Mouse (Mus musculus): ENCODE results near the gene Pogk. TPM values are rescaled to one million over a fixed set of nuclear protein-coding genes. Genes with fewer than 3 reads are reported as not detected.

The Pogk gene
- total and polyA plus RNA-seq, 3 experiments, result 11.5 to 14.1 TPM; not detected in 1

GRCm38 (mm10) chr1:166409177-166409700, 424 bp downstream of the Pogk start:
- H3K27ac ChIP-seq (ENCODE audit: control insufficient read depth, low read depth, low read length), result no peak overlapping the region

GRCm38 (mm10) chr1:166403846-166404245, 5.8 kb downstream of the Pogk start:
- TF ChIP-seq ETS1 (IDR thresholded peaks at IDR 0.05; ENCODE audit: low read depth, low read length), result no peak
- TF ChIP-seq TAL1 (IDR thresholded peaks at IDR 0.05; ENCODE audit: low read length), result no peak
- TF ChIP-seq TBP (IDR thresholded peaks at IDR 0.05; ENCODE audit: low read depth, low read length), result no peak
- no peak for TF ChIP-seq MYC (IDR thresholded peaks at IDR 0.05; ENCODE audit: low read depth, low read length)
- no peak for TF ChIP-seq TCF12 (IDR thresholded peaks at IDR 0.05; ENCODE audit: low read depth, low read length)
- TF ChIP-seq MAFK (IDR thresholded peaks at IDR 0.05; ENCODE audit: borderline replicate concordance, low read depth, low read length), result no peak
- no peak for TF ChIP-seq GABPA (IDR thresholded peaks at IDR 0.05; ENCODE audit: low read depth, low read length)
- no peak for TF ChIP-seq CTCF (IDR thresholded peaks at IDR 0.05 in 2 of 3, conservative IDR thresholded peaks at IDR 0.05 in 1 of 3; ENCODE audit: control insufficient read depth in 1 of 3, insufficient read depth in 1 of 3, low read depth in 2 of 3, low read length in 3 of 3, poor library complexity in 1 of 3, severe bottlenecking in 1 of 3)
- TF ChIP-seq BHLHE40 (IDR thresholded peaks at IDR 0.05; ENCODE audit: borderline replicate concordance, low read depth, low read length), result no peak
- TF ChIP-seq E2F4 (IDR thresholded peaks at IDR 0.05; ENCODE audit: borderline replicate concordance, low read depth, low read length), result no peak
- no peak for TF ChIP-seq KAT2A (conservative IDR thresholded peaks at IDR 0.05; ENCODE audit: low read depth, low read length)
- no peak for TF ChIP-seq EP300 (IDR thresholded peaks at IDR 0.05; ENCODE audit: low read depth in 1 of 2, low read length in 2 of 2)
- no peak for TF ChIP-seq MEF2A (IDR thresholded peaks at IDR 0.05; ENCODE audit: extremely low read depth, insufficient replicate concordance, low read depth, low read length, poor library complexity, severe bottlenecking)
- TF ChIP-seq POLR2AphosphoS2 (IDR thresholded peaks at IDR 0.05; ENCODE audit: low read length), result no peak
- TF ChIP-seq USF2 (IDR thresholded peaks at IDR 0.05; ENCODE audit: borderline replicate concordance in 1 of 2, insufficient read depth in 1 of 2, low read depth in 1 of 2, low read length in 2 of 2), result no peak
- TF ChIP-seq HCFC1 (IDR thresholded peaks at IDR 0.05; ENCODE audit: low read depth, low read length), result no peak
- no peak for TF ChIP-seq ZC3H11A (IDR thresholded peaks at IDR 0.05; ENCODE audit: low read depth, low read length)
- no peak for TF ChIP-seq ZKSCAN1 (IDR thresholded peaks at IDR 0.05; ENCODE audit: low read depth, low read length)
- TF ChIP-seq MXI1 (IDR thresholded peaks at IDR 0.05; ENCODE audit: low read depth, low read length), result no peak
- no peaks in the 10 kb centered on the region for H3K79me2 ChIP-seq (ENCODE audit: control insufficient read depth, insufficient read depth, low read length, poor library complexity)
- H3K4me3 ChIP-seq (ENCODE audit: control insufficient read depth in 1 of 2, insufficient read depth in 1 of 2, low read depth in 2 of 2, low read length in 2 of 2), result no peak overlapping the region
- H3K4me1 ChIP-seq (ENCODE audit: control insufficient read depth in 1 of 2, insufficient read depth in 2 of 2, low read length in 2 of 2), result peaks cover 0 to 9% of the 10 kb centered on the region in 2 experiments; a peak in 3 of 4 replicates
- H3K27ac ChIP-seq (ENCODE audit: control insufficient read depth, low read depth, low read length), result no peak overlapping the region
- H3K27me3 ChIP-seq (ENCODE audit: control insufficient read depth in 1 of 2, insufficient read depth in 2 of 2, low read length in 2 of 2), result no peaks in the 10 kb centered on the region
- no peak overlapping the region for H3K9ac ChIP-seq (ENCODE audit: control insufficient read depth, low read depth, low read length, poor library complexity, severe bottlenecking)
- H3K9me3 ChIP-seq (replicated peaks; ENCODE audit: insufficient read depth, low read length), result no peaks in the 10 kb centered on the region
- peaks cover 0 to 3% of the 10 kb centered on the region in 2 experiments; a peak in 3 of 4 replicates for H3K36me3 ChIP-seq (ENCODE audit: control insufficient read depth in 1 of 2, insufficient read depth in 2 of 2, low read length in 2 of 2)
- no peak for DNase-seq (ENCODE audit: low read depth, low spot score)

More at GRCm38 (mm10) chr1:166409177-166409700, 424 bp downstream of the Pogk start:
- Histone ChIP-seq H3K36me3 (ENCODE audit: control insufficient read depth in 1 of 2, insufficient read depth in 2 of 2, low read length in 2 of 2) (peaks cover 0 to 5% of the 10 kb centered on the region in 2 experiments; a peak in 2 of 4 replicates), H3K9me3 (replicated peaks; ENCODE audit: insufficient read depth, low read length) (no peaks in the 10 kb centered on the region; the same call in 1 of the 2 replicates), H3K4me1 (ENCODE audit: control insufficient read depth in 1 of 2, insufficient read depth in 2 of 2, low read length in 2 of 2) (peaks cover 3 to 14% of the 10 kb centered on the region in 2 experiments), H3K79me2 (ENCODE audit: control insufficient read depth, insufficient read depth, low read length, poor library complexity) (peaks cover 5% of the 10 kb centered on the region; the same call in 1 of the 2 replicates), H3K4me3 (ENCODE audit: control insufficient read depth in 1 of 2, insufficient read depth in 1 of 2, low read depth in 2 of 2, low read length in 2 of 2) (peak overlapping the region; percentile 61 to 88), H3K27me3 (ENCODE audit: control insufficient read depth in 1 of 2, insufficient read depth in 2 of 2, low read length in 2 of 2) (no peaks in the 10 kb centered on the region; a peak in 1 of 4 replicates), H3K9ac (ENCODE audit: control insufficient read depth, low read depth, low read length, poor library complexity, severe bottlenecking) (peak overlapping the region; percentile 86)
- TF ChIP-seq POLR2AphosphoS2 (IDR thresholded peaks at IDR 0.05; ENCODE audit: low read length) (no peak), GABPA (IDR thresholded peaks at IDR 0.05; ENCODE audit: low read depth, low read length) (no peak), SIN3A (IDR thresholded peaks at IDR 0.05; ENCODE audit: low read length) (0 out of 2 replicates have a peak, but pooled peaks have one; percentile 30), TCF12 (IDR thresholded peaks at IDR 0.05; ENCODE audit: low read depth, low read length) (no peak), TBP (IDR thresholded peaks at IDR 0.05; ENCODE audit: low read depth, low read length) (no peak), GATA1 (IDR thresholded peaks at IDR 0.05; ENCODE audit: low read depth, low read length) (no peak), CHD1 (IDR thresholded peaks at IDR 0.05; ENCODE audit: low read depth, low read length) (no peak)
- peak; percentile 43 for DNase-seq (ENCODE audit: low read depth, low spot score)
